ENCODE assay signal across 2 mouse cellular contexts in the genomic region with DNA sequence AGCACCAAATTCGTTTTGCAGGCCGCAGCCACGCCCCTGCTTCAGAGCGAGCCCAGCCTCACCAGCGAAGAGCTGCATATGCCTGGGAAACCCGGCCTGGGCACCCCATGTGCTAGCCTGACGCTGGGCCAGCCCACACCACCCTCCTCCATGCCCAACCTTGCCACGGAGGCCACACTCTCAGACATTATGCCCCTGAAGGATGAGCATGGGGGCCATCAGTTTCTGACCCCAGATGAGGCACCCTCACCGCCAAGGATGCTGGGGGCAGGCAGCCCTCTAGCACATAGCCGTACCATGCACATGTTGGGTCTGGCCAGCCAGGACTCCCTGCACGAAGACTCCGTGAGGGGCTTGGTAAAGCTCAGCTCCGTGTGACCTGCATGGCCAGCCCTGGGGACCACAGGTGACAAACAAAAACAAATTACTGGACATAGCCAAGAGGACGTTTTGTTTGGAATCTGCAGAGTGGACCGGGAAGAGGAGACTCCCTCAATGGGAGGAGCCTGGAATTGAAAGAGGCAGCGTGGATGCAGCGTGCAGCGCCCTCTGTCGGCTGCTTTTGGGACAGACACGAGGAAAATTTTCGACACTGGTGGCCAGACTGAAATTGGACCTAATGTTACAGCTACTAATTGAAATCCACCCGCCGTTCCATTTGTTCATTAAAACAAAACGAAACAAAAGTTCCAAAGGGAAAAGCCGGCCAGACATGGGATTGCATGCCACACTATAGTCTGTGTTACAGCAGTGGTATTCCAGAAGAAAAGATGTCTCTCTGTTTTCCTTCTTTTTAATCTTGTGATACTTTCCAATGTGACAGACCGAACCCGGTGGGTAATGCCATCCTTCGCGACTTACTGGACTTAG.
TF ChIP-seq lines count a peak whose summit lies in the region.

No protein-coding gene starts in this region.

TF ChIP-seq in CH12.LX, 34 proteins besides CTCF, POLR2A, EP300 and RAD21 (continued from another document):
- TF ChIP-seq JUN (IDR thresholded peaks at IDR 0.05; ENCODE audit: insufficient read depth, low read depth, low read length) (no peak), MYC (IDR thresholded peaks at IDR 0.05; ENCODE audit: low read depth, low read length) (peak; percentile 71)

TF ChIP-seq in myocyte, 11 proteins besides CTCF, POLR2A, EP300 and RAD21 (continued from another document):
- TF ChIP-seq MAX (IDR thresholded peaks at IDR 0.05; ENCODE audit: low read depth) (no peak), SRF (IDR thresholded peaks at IDR 0.05; ENCODE audit: control insufficient read depth, insufficient read length, low read depth) (no peak), POLR2AphosphoS2 (IDR thresholded peaks at IDR 0.05; ENCODE audit: insufficient read length, low read depth) (no peak), MYOD1 (IDR thresholded peaks at IDR 0.05; ENCODE audit: control insufficient read depth in 1 of 3, insufficient read length in 2 of 3, low read depth in 2 of 3) (no peak), MYOG (IDR thresholded peaks at IDR 0.05; ENCODE audit: control insufficient read depth in 1 of 3, insufficient read depth in 1 of 3, insufficient read length in 2 of 3, low read depth in 2 of 3) (no peak), REST (IDR thresholded peaks at IDR 0.05; ENCODE audit: insufficient read depth, insufficient read length) (no peak), USF1 (IDR thresholded peaks at IDR 0.05; ENCODE audit: low read depth) (no peak)
